Mouse (Mus musculus) small intestine, adult 2 months (tissue): ENCODE measurements around the gene Vsig4. TPM values are rescaled to one million over a fixed set of nuclear protein-coding genes. Genes with fewer than 3 reads are reported as not detected.
"Not testable (repeated sequence)": the region's sequence is repeated elsewhere in the genome, so short reads cannot be mapped to it uniquely, and the experiment has no call there.

Source experiments
- H3K27ac ChIP-seq: fragments of 200-500 bp; 2 replicates; pipeline ENCODE4 v1.5.1; 2012; ENCODE audit warnings: low read depth, low read length, control low read depth, inconsistent platforms; ENCODE audit not compliant: insufficient read depth
- H3K27me3 ChIP-seq: fragments of 200-500 bp; 2 replicates; pipeline ENCODE4 v1.6.1; 2012; ENCODE audit warnings: mild to moderate bottlenecking, moderate library complexity, low read length, inconsistent platforms; ENCODE audit not compliant: control insufficient read depth, insufficient read depth
- H3K36me3 ChIP-seq: fragments of 200-500 bp; 2 replicates; pipeline ENCODE4 v1.6.1; 2012; ENCODE audit warnings: mild to moderate bottlenecking, low read length, control low read depth, inconsistent platforms; ENCODE audit not compliant: control insufficient read depth, insufficient read depth
- H3K4me1 ChIP-seq: fragments of 200-500 bp; 2 replicates; pipeline ENCODE4 v1.6.1; 2012; ENCODE audit warnings: low read length, inconsistent platforms, mixed read lengths; ENCODE audit not compliant: control insufficient read depth, insufficient read depth, insufficient read length
- H3K4me3 ChIP-seq: fragments of 200-500 bp; 2 replicates; pipeline ENCODE4 v1.5.1; 2012; ENCODE audit warnings: low read depth, mild to moderate bottlenecking, control low read depth, inconsistent platforms, low read length, moderate library complexity
- CTCF ChIP-seq: fragments of 200-500 bp; IDR thresholded peaks from 2 replicates; pipeline ENCODE4 v1.5.1; 2012; ENCODE audit warnings: low read depth, mild to moderate bottlenecking, control low read depth, inconsistent platforms, low read length, moderate library complexity, mixed read lengths; ENCODE audit not compliant: insufficient replicate concordance, insufficient read length; ENCODE audit errors: extremely low read depth
- POLR2A ChIP-seq: fragments of 200-500 bp; IDR thresholded peaks from 2 replicates; pipeline ENCODE4 v1.6.1; 2012; ENCODE audit warnings: low read depth, mild to moderate bottlenecking, control low read depth, inconsistent platforms, low read length, moderate library complexity
- WGBS: fragments of 180-500 bp; shearing (Covaris S2); methylation state at CpG from one replicate; pipeline ENCODE4 v1.1.7; 2018; 5-methylcytosine and 5-hydroxymethylcytosine counted together
- polyA plus RNA-seq: library from polyadenylated mRNA; depleted of rRNA; stranded (reverse); fragments of >200 nt; gene quantifications from 2 replicates; pipeline ENCODE4 v1.2.3, GENCODE M21; 2012; rRNA removed

The Vsig4 gene
- polyA plus RNA-seq, 1 experiment = not detected

GRCm38 (mm10) chrX:96225474-96225873, 67.8 kb downstream of the Vsig4 start:
- H3K27ac ChIP-seq = no peak overlapping the region
- no peak overlapping the region for H3K4me3 ChIP-seq
- no peaks in the 10 kb centered on the region for H3K36me3 ChIP-seq
- no peaks in the 10 kb centered on the region for H3K27me3 ChIP-seq
- TF ChIP-seq CTCF = no peak
- no peak for TF ChIP-seq POLR2A
- no peaks in the 10 kb centered on the region for H3K4me1 ChIP-seq

- H3K4me1 ChIP-seq = no peaks in the 10 kb centered on the region
- no peak overlapping the region for H3K4me3 ChIP-seq
- no peaks in the 10 kb centered on the region for H3K27me3 ChIP-seq
- 84% methylated on average over 6 of the region's 6 CpGs for WGBS
- H3K36me3 ChIP-seq = no peaks in the 10 kb centered on the region
- no peak overlapping the region for H3K27ac ChIP-seq
- TF ChIP-seq CTCF (no peak), POLR2A (no peak)
These were observed 69.0 kb downstream of the Vsig4 start for GRCm38 (mm10) chrX:96224210-96224609.

GRCm38 (mm10) chrX:96218088-96218487, 75.2 kb downstream of the Vsig4 start:
- 25% methylated on average over 1 of the region's 1 CpGs for WGBS
- TF ChIP-seq CTCF (no peak), POLR2A (no peak)
- Histone ChIP-seq H3K4me3 (no peak overlapping the region), H3K36me3 (no peaks in the 10 kb centered on the region), H3K27ac (no peak overlapping the region), H3K27me3 (no peaks in the 10 kb centered on the region), H3K4me1 (no peaks in the 10 kb centered on the region)

- H3K27me3 ChIP-seq = no peaks in the 10 kb centered on the region
- no peak overlapping the region for H3K27ac ChIP-seq
- H3K4me3 ChIP-seq = no peak overlapping the region
- TF ChIP-seq POLR2A (no peak), CTCF (no peak)
- H3K4me1 ChIP-seq = no peaks in the 10 kb centered on the region
- 22% methylated on average over 1 of the region's 1 CpGs for WGBS
- no peaks in the 10 kb centered on the region for H3K36me3 ChIP-seq
These were observed 86.4 kb downstream of the Vsig4 start for GRCm38 (mm10) chrX:96206872-96207271.

- H3K27me3 ChIP-seq, H3K36me3 ChIP-seq, H3K4me3 ChIP-seq, H3K27ac ChIP-seq, H3K4me1 ChIP-seq: not testable (repeated sequence)
- 76% methylated on average over 3 of the region's 3 CpGs for WGBS
These were observed 88.1 kb downstream of the Vsig4 start for GRCm38 (mm10) chrX:96205143-96205542.

Other genes starting within 250 kb of the Vsig4 start
- 9.0 and 12.8 TPM in 2 replicates for gene Msn, start 197.4 kb downstream of the Vsig4 start, polyA plus RNA-seq
- 16.4 and 27.1 TPM in 2 replicates for gene Heph, start 161.9 kb upstream of the Vsig4 start, polyA plus RNA-seq
- not detected in 2 replicates for gene Hsf3, start 162.9 kb upstream of the Vsig4 start, polyA plus RNA-seq